ENCODE assay signal across 8 mouse cellular contexts in genomic region chr3:152190679-152191477, GRCm38 (mm10). TPM values are rescaled to one million over a fixed set of nuclear protein-coding genes. Genes with fewer than 3 reads are reported as not detected.
DNase-seq lines count a peak whose midpoint lies in the region; ATAC-seq and TF ChIP-seq lines count a peak whose summit lies in the region.

No protein-coding gene starts in this region.

- TF ChIP-seq CTCF in liver, embryonic 14.5 days (IDR thresholded peaks at IDR 0.05; ENCODE audit: low read depth): no peak

- peak overlapping the region; percentile 83 for H3K4me2 ChIP-seq in heart, embryonic 11.5 days
- H3K4me2 ChIP-seq in forebrain, embryonic 15.5 days (replicated peaks): peak overlapping the region; percentile 15; the same call in 1 of the 2 replicates
- peak overlapping the region; percentile 87 for H3K4me2 ChIP-seq in liver, embryonic 14.5 days (ENCODE audit: low read depth)

- TF ChIP-seq EP300 in liver, embryonic 14.5 days (IDR thresholded peaks at IDR 0.05; ENCODE audit: low read depth): no peak

- no peaks in the 10 kb centered on the region for H3K27me3 ChIP-seq in heart, embryonic 11.5 days (ENCODE audit: control insufficient read depth, insufficient read depth, low read length)
- H3K27me3 ChIP-seq in forebrain, embryonic 15.5 days: no peaks in the 10 kb centered on the region
- H3K27me3 ChIP-seq in liver, embryonic 14.5 days (ENCODE audit: control insufficient read depth, insufficient read depth, low read length): no peaks in the 10 kb centered on the region

- H3K9ac ChIP-seq in heart, embryonic 11.5 days (ENCODE audit: low read depth, low read length): peak overlapping the region; percentile 66
- no peak overlapping the region for H3K9ac ChIP-seq in forebrain, embryonic 15.5 days (replicated peaks)
- H3K9ac ChIP-seq in liver, embryonic 14.5 days (replicated peaks): peak overlapping the region; percentile 73

- peaks cover 24% of the 10 kb centered on the region for H3K4me1 ChIP-seq in heart, embryonic 11.5 days (ENCODE audit: control insufficient read depth, insufficient read depth, low read length)
- H3K4me1 ChIP-seq in forebrain, embryonic 15.5 days: peaks cover 20% of the 10 kb centered on the region
- H3K4me1 ChIP-seq in liver, embryonic 14.5 days (replicated peaks; ENCODE audit: control insufficient read depth in 2 of 2, insufficient read depth in 2 of 2, low read length in 1 of 2): peaks cover 14 to 16% of the 10 kb centered on the region in 2 experiments

- H3K27ac ChIP-seq in heart, embryonic 11.5 days (ENCODE audit: low read depth, low read length): no peak overlapping the region
- H3K27ac ChIP-seq in forebrain, embryonic 15.5 days (replicated peaks): no peak overlapping the region
- peak overlapping the region; percentile 23 for H3K27ac ChIP-seq in liver, embryonic 14.5 days

- ATAC-seq in heart, embryonic 11.5 days (replicated peaks; ENCODE audit: insufficient number of reproducible peaks, low FRiP score, low TSS enrichment): no peak
- no peak for ATAC-seq in forebrain, embryonic 15.5 days (replicated peaks)
- ATAC-seq in liver, embryonic 14.5 days (ENCODE audit: insufficient read depth): no peak

- DNase-seq in heart, postnatal 25 days (ENCODE audit: low spot score): no peak
- DNase-seq in MEL-GATA-1-ER (ENCODE audit: extremely low read depth, low read depth): peak; percentile 66
- DNase-seq in liver, embryonic 14.5 days (ENCODE audit: low read depth in 3 of 3, low spot score in 3 of 3): no peak
- DNase-seq in natural killer cell, adult 2 months (ENCODE audit: low spot score in 2 of 2): no peak
- no peak for DNase-seq in right cerebral cortex, adult 18-20 months
- no peak for DNase-seq in cerebellum, adult 18-20 months

- 64% methylated on average over 9 of the region's 9 CpGs for WGBS in heart, embryonic 11.5 days (ENCODE audit: insufficient replicate concordance)
- 81% methylated on average over 9 of the region's 9 CpGs for WGBS in forebrain, embryonic 15.5 days
- 52% methylated on average over 9 of the region's 9 CpGs for WGBS in liver, embryonic 14.5 days (ENCODE audit: insufficient replicate concordance)

- H3K4me3 ChIP-seq in heart, embryonic 11.5 days (ENCODE audit: low read depth, low read length): peak overlapping the region; percentile 51
- H3K4me3 ChIP-seq in forebrain, embryonic 15.5 days: 0 out of 2 replicates have a peak overlapping the region, but pooled peaks have one; percentile 5
- peak overlapping the region; percentile 65 to 94 for H3K4me3 ChIP-seq in liver, embryonic 14.5 days (ENCODE audit: insufficient read depth in 1 of 2, low read depth in 2 of 2, low read length in 2 of 2)

- intact Hi-C loops in heart, postnatal 25 days (cut with DNase I): loop anchor here (5.0 kb wide), 1 partner anchor 79 kb away; no protein-coding TSS in a partner anchor

- H3K36me3 ChIP-seq in heart, embryonic 11.5 days (ENCODE audit: control insufficient read depth, insufficient read depth, low read length): no peaks in the 10 kb centered on the region
- no peaks in the 10 kb centered on the region for H3K36me3 ChIP-seq in forebrain, embryonic 15.5 days
- H3K36me3 ChIP-seq in liver, embryonic 14.5 days (replicated peaks; ENCODE audit: control insufficient read depth, insufficient read depth, low read depth): peaks cover 10% of the 10 kb centered on the region

- no peaks in the 10 kb centered on the region for H3K9me3 ChIP-seq in heart, embryonic 11.5 days (replicated peaks; ENCODE audit: control insufficient read depth, low read length)
- H3K9me3 ChIP-seq in forebrain, embryonic 15.5 days: no peaks in the 10 kb centered on the region
- no peaks in the 10 kb centered on the region for H3K9me3 ChIP-seq in liver, embryonic 14.5 days (ENCODE audit: control insufficient read depth, low read length)

RNA-seq across cellular contexts. Expression of gene Dnajb4, which starts 19.2 kb away (rescaled TPM):
- 46.2 and 49.0 TPM in 2 replicates for polyA plus RNA-seq in heart, embryonic 11.5 days (2014; fragmentation: Nextera tagmentation; extraction: Ambion mirVana)
- 100 to 1,000 TPM in 1 of 2 experiments, 10 to 100 TPM in 1; 87.8 to 113 TPM for total RNA-seq in heart, postnatal 25 days (2021)
- polyA plus RNA-seq in forebrain, embryonic 15.5 days (2015; fragmentation: Nextera tagmentation; extraction: Ambion mirVana): 29.8 and 35.4 TPM in 2 replicates
- 10.9 and 18.3 TPM in 2 replicates for polyA plus RNA-seq in liver, embryonic 14.5 days (2012; rRNA removed)
- 29.9 and 34.3 TPM in 2 replicates for polyA plus RNA-seq in liver, embryonic 14.5 days (2014; fragmentation: Nextera tagmentation; extraction: Ambion mirVana)

RNA-seq across cellular contexts. Expression of gene Fubp1, which starts 19.3 kb away (rescaled TPM):
- 158 TPM in 2 replicates for polyA plus RNA-seq in heart, embryonic 11.5 days (2014; fragmentation: Nextera tagmentation; extraction: Ambion mirVana)
- 10 to 100 TPM; 54.6 to 58.4 TPM for total RNA-seq in heart, postnatal 25 days (2021)
- 302 and 309 TPM in 2 replicates for polyA plus RNA-seq in forebrain, embryonic 15.5 days (2015; fragmentation: Nextera tagmentation; extraction: Ambion mirVana)
- 47.3 and 50.8 TPM in 2 replicates for polyA plus RNA-seq in liver, embryonic 14.5 days (2012; rRNA removed)
- polyA plus RNA-seq in liver, embryonic 14.5 days (2014; fragmentation: Nextera tagmentation; extraction: Ambion mirVana): 64.6 and 65.3 TPM in 2 replicates

RNA-seq across cellular contexts. Expression of gene Gipc2, which starts 24.8 kb away (rescaled TPM):
- polyA plus RNA-seq in heart, embryonic 11.5 days (2014; fragmentation: Nextera tagmentation; extraction: Ambion mirVana): 3.8 and 4.4 TPM in 2 replicates
- 1 to 10 TPM; 3.6 to 4.0 TPM for total RNA-seq in heart, postnatal 25 days (2021)
- 1.9 and 2.7 TPM in 2 replicates for polyA plus RNA-seq in forebrain, embryonic 15.5 days (2015; fragmentation: Nextera tagmentation; extraction: Ambion mirVana)
- polyA plus RNA-seq in liver, embryonic 14.5 days (2012; rRNA removed): 5.1 and 7.7 TPM in 2 replicates
- 16.9 and 17.8 TPM in 2 replicates for polyA plus RNA-seq in liver, embryonic 14.5 days (2014; fragmentation: Nextera tagmentation; extraction: Ambion mirVana)

Comparison
In these comparisons a context has a peak if more than half of its experiments do, and no peak if none do; other contexts are left out.
1. H3K4me2 ChIP-seq: peak in every context shown above with its lines; median percentile 87 in liver, embryonic 14.5 days; 83 in heart, embryonic 11.5 days; 15 in forebrain, embryonic 15.5 days.
2. H3K4me3 ChIP-seq: peak in every context shown above with its lines; median percentile 80 in liver, embryonic 14.5 days; 51 in heart, embryonic 11.5 days; 5 in forebrain, embryonic 15.5 days.